Mouse (Mus musculus) heart, adult 18-20 months (tissue): ENCODE measurements around the gene Gm12258. TPM values are rescaled to one million over a fixed set of nuclear protein-coding genes. Genes with fewer than 3 reads are reported as not detected.
"Not testable (repeated sequence)": the region's sequence is repeated elsewhere in the genome, so short reads cannot be mapped to it uniquely, and the experiment has no call there.

Experiments
- DNase-seq, 2 experiments: peaks; one replicate each; pipeline ENCODE4 v3.0.0; 2021 to 2022; ENCODE audit warnings: mixed read lengths in 1 of 2
- long read RNA-seq, 2 experiments: library from polyadenylated mRNA; stranded (forward); transcript quantifications; one replicate each; pipeline ENCODE4 v2.0.0; 2021
- total RNA-seq, 2 experiments: library from RNA; stranded (reverse); gene quantifications; 2 replicates each; pipeline ENCODE4 v1.2.3; 2021

The Gm12258 gene
- total RNA-seq, result 1 to 10 TPM in 1 of 2 experiments, under 1 TPM in 1; 0.92 to 1.9 TPM
- long read RNA-seq, experiment 1, full-length matches to known transcripts, result 3 of 3 reads
- long read RNA-seq, experiment 1, partial matches to known transcripts, result 0 of 3 reads
- long read RNA-seq, experiment 1, other reads (novel, unspliced or antisense), result 0 of 3 reads
- long read RNA-seq, experiment 2, full-length matches to known transcripts, result 1 of 1 reads
- long read RNA-seq, experiment 2, partial matches to known transcripts, result 0 of 1 reads
- long read RNA-seq, experiment 2, other reads (novel, unspliced or antisense), result 0 of 1 reads

- DNase-seq, result peak; percentile 97
Measured at GRCm38 (mm10) chr11:58846919-58847461, at the start of gene Gm12258. Gene Gm12258, plus strand, starts transcription at chr11:58847158.

- no peak for DNase-seq
Measured at GRCm38 (mm10) chr11:58799747-58800146, 47.2 kb upstream of the Gm12258 start.

GRCm38 (mm10) chr11:58801558-58802228, 45.3 kb upstream of the Gm12258 start, which contains the start of gene Fam183b:
Gene Fam183b, minus strand, starts transcription at chr11:58801960.
- DNase-seq, result peak; percentile 7 to 39

- DNase-seq, result no peak
Measured at GRCm38 (mm10) chr11:58803871-58804270, 43.1 kb upstream of the Gm12258 start.

- no peak for DNase-seq
Measured at GRCm38 (mm10) chr11:58804393-58804792, 42.6 kb upstream of the Gm12258 start.

GRCm38 (mm10) chr11:58812001-58812400, 35.0 kb upstream of the Gm12258 start:
- DNase-seq, result no peak

GRCm38 (mm10) chr11:58814700-58815099, 32.3 kb upstream of the Gm12258 start, which contains the start of gene Olfr313:
Gene Olfr313, plus strand, starts transcription at chr11:58815000.
- not testable (repeated sequence) for DNase-seq

GRCm38 (mm10) chr11:58815676-58816075, 31.3 kb upstream of the Gm12258 start:
- DNase-seq, result no peak

GRCm38 (mm10) chr11:58828937-58829336, 18.0 kb upstream of the Gm12258 start, which contains the start of gene Olfr312:
Gene Olfr312, plus strand, starts transcription at chr11:58829237.
- not testable (repeated sequence) for DNase-seq

GRCm38 (mm10) chr11:58829764-58830163, 17.2 kb upstream of the Gm12258 start:
- DNase-seq, result no peak

GRCm38 (mm10) chr11:58832541-58832940, 14.4 kb upstream of the Gm12258 start:
- DNase-seq, result not testable (repeated sequence)

- DNase-seq, result not testable (repeated sequence)
Measured at GRCm38 (mm10) chr11:58838951-58839350, 8.0 kb upstream of the Gm12258 start, which contains the start of gene Olfr311. Gene Olfr311, plus strand, starts transcription at chr11:58839251.

- no peak for DNase-seq
Measured at GRCm38 (mm10) chr11:58847636-58848035, 678 bp downstream of the Gm12258 start.

GRCm38 (mm10) chr11:58849731-58850130, 2.8 kb downstream of the Gm12258 start:
- DNase-seq, result no peak

GRCm38 (mm10) chr11:58860744-58861143, 13.8 kb downstream of the Gm12258 start:
- no peak for DNase-seq

- DNase-seq, result peak; percentile 80 to 84
Measured at GRCm38 (mm10) chr11:58867039-58867953, 20.3 kb downstream of the Gm12258 start, which contains the start of gene 2810021J22Rik. Gene 2810021J22Rik, plus strand, starts transcription at chr11:58867216.

GRCm38 (mm10) chr11:58867954-58868330, 21.0 kb downstream of the Gm12258 start:
- DNase-seq, result no peak

- peak in 1 of 2 experiments; percentile 13 for DNase-seq
Measured at GRCm38 (mm10) chr11:58870961-58871360, 24.0 kb downstream of the Gm12258 start.

GRCm38 (mm10) chr11:58883756-58884155, 36.8 kb downstream of the Gm12258 start:
- DNase-seq, result no peak

GRCm38 (mm10) chr11:58890511-58890910, 43.6 kb downstream of the Gm12258 start:
- DNase-seq, result no peak

- DNase-seq, result no peak
Measured at GRCm38 (mm10) chr11:58894456-58894855, 47.5 kb downstream of the Gm12258 start.

- DNase-seq, result no peak
Measured at GRCm38 (mm10) chr11:58897485-58897884, 50.5 kb downstream of the Gm12258 start.
